Mouse (Mus musculus) mouse trophoblast stem cell (cell line): ENCODE measurements around the gene Cdc37.

Source experiments
- in situ Hi-C, 2 experiments: fragments of 300-500 bp; cut with MseI, MboI; formaldehyde crosslinking; loops; 2 replicates in 1 of 2; 3 replicates in 1 of 2; pipeline ENCODE4 v1.15.1; 2025

The Cdc37 gene

GRCm38 (mm10) chr9:21135941-21136381 lies 13.8 kb downstream of the Cdc37 start:
- in situ Hi-C loops = no loop called here

GRCm38 (mm10) chr9:21135329-21135890 lies 14.4 kb downstream of the Cdc37 start:
- in situ Hi-C loops = no loop called here

- in situ Hi-C loops = no loop called here
These were observed 15.0 kb downstream of the Cdc37 start for GRCm38 (mm10) chr9:21134595-21135328.

GRCm38 (mm10) chr9:21133064-21133707 lies 16.6 kb downstream of the Cdc37 start:
- in situ Hi-C loops = no loop called here

- in situ Hi-C loops = no loop called here
These were observed 17.5 kb downstream of the Cdc37 start for GRCm38 (mm10) chr9:21132102-21132775.

GRCm38 (mm10) chr9:21131059-21131956 lies 18.5 kb downstream of the Cdc37 start, which contains the start of gene Tyk2:
TSS of gene Tyk2 (minus strand) at chr9:21131243.
- in situ Hi-C loops = no loop called here

GRCm38 (mm10) chr9:21126259-21126627 lies 23.5 kb downstream of the Cdc37 start:
- in situ Hi-C loops = no loop called here

GRCm38 (mm10) chr9:21125502-21126258 lies 24.1 kb downstream of the Cdc37 start:
- in situ Hi-C loops = no loop called here

GRCm38 (mm10) chr9:21124837-21125236 lies 24.9 kb downstream of the Cdc37 start:
- in situ Hi-C loops = no loop called here

GRCm38 (mm10) chr9:21121483-21121882 lies 28.3 kb downstream of the Cdc37 start:
- in situ Hi-C loops = no loop called here

GRCm38 (mm10) chr9:21117073-21117472 lies 32.7 kb downstream of the Cdc37 start:
- in situ Hi-C loops = no loop called here

GRCm38 (mm10) chr9:21115105-21115504 lies 34.7 kb downstream of the Cdc37 start:
- in situ Hi-C loops = no loop called here

GRCm38 (mm10) chr9:21114190-21114589 lies 35.6 kb downstream of the Cdc37 start:
- in situ Hi-C loops = no loop called here

GRCm38 (mm10) chr9:21113751-21114150 lies 36.0 kb downstream of the Cdc37 start:
- in situ Hi-C loops = no loop called here

- in situ Hi-C loops = no loop called here
These were observed 42.1 kb downstream of the Cdc37 start for GRCm38 (mm10) chr9:21107607-21108237.

GRCm38 (mm10) chr9:21105760-21106564 lies 43.8 kb downstream of the Cdc37 start:
- in situ Hi-C loops = no loop called here

GRCm38 (mm10) chr9:21104814-21105213 lies 45.0 kb downstream of the Cdc37 start:
- in situ Hi-C loops = no loop called here

GRCm38 (mm10) chr9:21102076-21102475 lies 47.7 kb downstream of the Cdc37 start:
- in situ Hi-C loops = no loop called here
